Comparison of ENCODE assay signal across 23 mouse cellular contexts in the genomic region with DNA sequence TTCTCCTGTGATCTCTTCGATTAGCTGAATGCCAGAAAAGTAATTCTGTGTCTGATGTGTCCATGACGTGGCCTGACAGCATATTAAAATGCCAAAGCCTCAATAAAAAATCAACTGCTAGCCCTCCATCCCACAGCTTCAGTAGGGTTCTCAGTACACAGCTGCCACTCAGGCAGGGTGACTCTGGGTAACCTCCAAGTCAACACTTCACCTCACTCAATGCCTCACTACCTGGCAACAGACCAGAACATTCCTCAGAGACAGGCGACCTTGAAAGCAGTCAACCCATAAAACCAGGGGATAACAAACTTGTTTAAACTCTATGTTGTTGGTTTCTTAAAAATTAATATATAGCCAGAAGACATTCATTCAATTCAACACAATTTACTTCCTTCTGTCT. TPM values are rescaled to one million over a fixed set of nuclear protein-coding genes. Genes with fewer than 3 reads are reported as not detected.
DNase-seq lines count a peak whose midpoint lies in the region; ATAC-seq and TF ChIP-seq lines count a peak whose summit lies in the region.
"Had no signal": no experiment of that assay in that cellular context is flagged by ENCODE, and none has a peak within 500 bp of the region (broad histone marks: within the 10 kb centered on the region; RNA-seq: fewer than 3 reads in every experiment).

No protein-coding gene starts in this region.

- H3K27ac ChIP-seq in heart, postnatal 0 days (ENCODE audit: low read depth) = peak overlapping the region; percentile 64; the same call in 1 of the 2 replicates
- H3K27ac ChIP-seq in embryonic fibroblast, embryonic 13.5 days (ENCODE audit: insufficient read depth, low read length) = 0 out of 2 replicates have a peak overlapping the region, but pooled peaks have one; percentile 22
- H3K27ac ChIP-seq in kidney, embryonic 16.5 days (ENCODE audit: low read length) = no peak overlapping the region
- H3K27ac ChIP-seq: embryonic facial prominence, embryonic 15.5 days; hindbrain, embryonic 14.5 days; macrophage; neural tube, embryonic 12.5 days had no signal

- TF ChIP-seq POLR2A in embryonic fibroblast, embryonic 13.5 days (IDR thresholded peaks at IDR 0.05; ENCODE audit: low read depth, low read length) = no peak

- no peaks in the 10 kb centered on the region for H3K36me3 ChIP-seq in heart, postnatal 0 days (replicated peaks; ENCODE audit: control insufficient read depth, insufficient read depth, low read length)
- no peaks in the 10 kb centered on the region for H3K36me3 ChIP-seq in kidney, embryonic 16.5 days (ENCODE audit: insufficient read depth, low read length)
- H3K36me3 ChIP-seq: embryonic facial prominence, embryonic 15.5 days; neural tube, embryonic 12.5 days had no signal

- no peak overlapping the region for H3K9ac ChIP-seq in heart, postnatal 0 days (replicated peaks; ENCODE audit: low read depth, low read length)
- no peak overlapping the region for H3K9ac ChIP-seq in kidney, embryonic 16.5 days (replicated peaks; ENCODE audit: low read length)
- H3K9ac ChIP-seq: embryonic facial prominence, embryonic 15.5 days; hindbrain, embryonic 14.5 days; neural tube, embryonic 12.5 days had no signal

- peak; percentile 30 for DNase-seq in adrenal gland, adult 2 months
- DNase-seq in adrenal gland, adult 18-20 months (ENCODE audit: low spot score in 2 of 2) = no peak
- peak; percentile 76 for DNase-seq in heart, postnatal 0 days (ENCODE audit: low spot score)
- no peak for DNase-seq in heart, adult 8-10 months (ENCODE audit: low spot score)
- no peak for DNase-seq in layer of hippocampus, postnatal 36 days
- DNase-seq: cerebellum, adult 8-10 months; right cerebral cortex, postnatal 4 days had no signal

- H3K9me3 ChIP-seq in heart, postnatal 0 days (replicated peaks; ENCODE audit: control insufficient read depth, low read length) = no peaks in the 10 kb centered on the region
- H3K9me3 ChIP-seq in kidney, embryonic 16.5 days (ENCODE audit: low read length) = no peaks in the 10 kb centered on the region
- H3K9me3 ChIP-seq: embryonic facial prominence, embryonic 15.5 days; neural tube, embryonic 12.5 days had no signal

- H3K4me1 ChIP-seq in heart, postnatal 0 days (ENCODE audit: control insufficient read depth, insufficient read depth) = peaks cover 5% of the 10 kb centered on the region; the same call in 1 of the 2 replicates
- peaks cover 3% of the 10 kb centered on the region for H3K4me1 ChIP-seq in embryonic fibroblast, embryonic 13.5 days (ENCODE audit: control insufficient read depth, insufficient read depth, low read length)
- no peaks in the 10 kb centered on the region for H3K4me1 ChIP-seq in kidney, embryonic 16.5 days (ENCODE audit: insufficient read depth, low read length)
- H3K4me1 ChIP-seq: embryonic facial prominence, embryonic 15.5 days; neural tube, embryonic 12.5 days had no signal

- peak; percentile 92 for ATAC-seq in heart, postnatal 0 days (ENCODE audit: insufficient read depth, low read depth)
- ATAC-seq in kidney, embryonic 16.5 days (ENCODE audit: low FRiP score, low TSS enrichment) = peak; percentile 94
- no peak for ATAC-seq in megakaryocyte-erythroid progenitor cell, adult 5-6 weeks (replicated peaks; ENCODE audit: low FRiP score, low TSS enrichment, poor library complexity, severe bottlenecking)
- ATAC-seq: activated CD4-positive, CD25-positive, alpha-beta regulatory T cell, adult 4 months; forebrain, embryonic 14.5 days; intestine, embryonic 16.5 days; midbrain, embryonic 16.5 days had no signal

- TF ChIP-seq EP300 in heart, postnatal 0 days (IDR thresholded peaks at IDR 0.05; ENCODE audit: low read depth) = no peak

- no peaks in the 10 kb centered on the region for H3K27me3 ChIP-seq in heart, postnatal 0 days (ENCODE audit: control insufficient read depth, insufficient read depth, low read length)
- H3K27me3 ChIP-seq in kidney, embryonic 16.5 days (ENCODE audit: insufficient read depth, low read length) = no peaks in the 10 kb centered on the region
- H3K27me3 ChIP-seq: embryonic facial prominence, embryonic 15.5 days; neural tube, embryonic 12.5 days had no signal

- TF ChIP-seq CTCF in heart, postnatal 0 days (IDR thresholded peaks at IDR 0.05; ENCODE audit: low read depth) = no peak
- TF ChIP-seq CTCF in embryonic fibroblast, embryonic 13.5 days (IDR thresholded peaks at IDR 0.05; ENCODE audit: borderline replicate concordance, insufficient read depth, low read length) = no peak

- H3K4me2 ChIP-seq in heart, postnatal 0 days (ENCODE audit: low read depth, low read length) = no peak overlapping the region
- no peak overlapping the region for H3K4me2 ChIP-seq in kidney, embryonic 16.5 days (replicated peaks; ENCODE audit: low read depth, low read length)
- H3K4me2 ChIP-seq: embryonic facial prominence, embryonic 15.5 days; hindbrain, embryonic 14.5 days; liver, embryonic 11.5 days; neural tube, embryonic 12.5 days had no signal

- 26% methylated on average over 3 of the region's 3 CpGs for WGBS in heart, postnatal 0 days
- 38% methylated on average over 3 of the region's 3 CpGs for WGBS in kidney, embryonic 16.5 days

- no peak overlapping the region for H3K4me3 ChIP-seq in heart, postnatal 0 days (ENCODE audit: low read depth, low read length)
- H3K4me3 ChIP-seq in embryonic fibroblast, embryonic 13.5 days (ENCODE audit: insufficient read depth, low read length) = no peak overlapping the region
- no peak overlapping the region for H3K4me3 ChIP-seq in kidney, embryonic 16.5 days (ENCODE audit: low read length)
- H3K4me3 ChIP-seq: embryonic facial prominence, embryonic 15.5 days; neural tube, embryonic 12.5 days had no signal

RNA-seq across cellular contexts. Expression of a gene that starts 10.5 kb away (rescaled TPM):
- total RNA-seq in adrenal gland, adult 2 months (2021) = not detected
- polyA plus RNA-seq in adrenal gland, adult 2 months (2012; rRNA removed) = not detected in 2 replicates
- total RNA-seq in adrenal gland, adult 18-20 months (2021) = not detected
- not detected in 2 replicates for total RNA-seq in heart, postnatal 0 days (2014; rRNA removed; ENCODE audit: low replicate concordance)
- not detected in 2 replicates for polyA plus RNA-seq in heart, postnatal 0 days (2015; fragmentation: Nextera tagmentation; extraction: Ambion mirVana)
- total RNA-seq in heart, adult 8-10 months (2022) = not detected
- polyA plus RNA-seq in embryonic fibroblast, embryonic 13.5 days (2011; ENCODE audit: insufficient read length, low read depth, missing spikeins) = not detected in 2 replicates
- 1.7 and 2.1 TPM in 2 replicates for polyA plus RNA-seq in kidney, embryonic 16.5 days (2015; fragmentation: Nextera tagmentation; extraction: Ambion mirVana)
- not detected in 2 replicates for total RNA-seq in megakaryocyte-erythroid progenitor cell, adult 5-6 weeks (2014; fragmentation: Nextera tagmentation)
- not detected in 2 replicates for total RNA-seq in megakaryocyte-erythroid progenitor cell, adult 5-6 weeks (2017)
- total RNA-seq in layer of hippocampus, postnatal 36 days (2021) = not detected
- total RNA-seq: gastrocnemius, postnatal 4 days; layer of hippocampus, postnatal 10 days; left cerebral cortex, postnatal 36 days had no signal
- polyA plus RNA-seq: activated CD4-positive, CD25-positive, alpha-beta regulatory T cell, adult 4 months; embryonic facial prominence, embryonic 15.5 days; forebrain, embryonic 14.5 days; hindbrain, embryonic 14.5 days; intestine, embryonic 16.5 days; liver, embryonic 11.5 days; macrophage; midbrain, embryonic 16.5 days; neural tube, embryonic 12.5 days; urinary bladder, adult 2 months had no signal

RNA-seq across cellular contexts. Expression of a gene that starts 13.3 kb away (rescaled TPM):
- under 1 TPM; 0.17 to 0.23 TPM for total RNA-seq in adrenal gland, adult 2 months (2021)
- not detected in 2 replicates for polyA plus RNA-seq in adrenal gland, adult 2 months (2012; rRNA removed)
- not detected for total RNA-seq in adrenal gland, adult 18-20 months (2021)
- not detected in 2 replicates for total RNA-seq in heart, postnatal 0 days (2014; rRNA removed; ENCODE audit: low replicate concordance)
- 0.10 TPM in 1 of 2 replicates, not detected in the other for polyA plus RNA-seq in heart, postnatal 0 days (2015; fragmentation: Nextera tagmentation; extraction: Ambion mirVana)
- total RNA-seq in heart, adult 8-10 months (2022) = not detected
- 1.2 and 2.1 TPM in 2 replicates for polyA plus RNA-seq in embryonic fibroblast, embryonic 13.5 days (2011; ENCODE audit: insufficient read length, low read depth, missing spikeins)
- 91.7 and 92.7 TPM in 2 replicates for polyA plus RNA-seq in kidney, embryonic 16.5 days (2015; fragmentation: Nextera tagmentation; extraction: Ambion mirVana)
- not detected in 2 replicates for total RNA-seq in megakaryocyte-erythroid progenitor cell, adult 5-6 weeks (2014; fragmentation: Nextera tagmentation)
- not detected in 2 replicates for total RNA-seq in megakaryocyte-erythroid progenitor cell, adult 5-6 weeks (2017)
- under 1 TPM; 0.17 to 0.30 TPM for total RNA-seq in layer of hippocampus, postnatal 36 days (2021)
- total RNA-seq: left cerebral cortex, postnatal 36 days had no signal
- polyA plus RNA-seq: activated CD4-positive, CD25-positive, alpha-beta regulatory T cell, adult 4 months; macrophage had no signal

Comparison
In these comparisons a context has a peak if more than half of its experiments do, and no peak if none do; other contexts are left out.
1. DNase-seq: peak in adrenal gland, adult 2 months (single experiment) and heart, postnatal 0 days (single experiment); none in adrenal gland, adult 18-20 months (0 of 2), heart, adult 8-10 months (single experiment) and layer of hippocampus, postnatal 36 days (0 of 2).